Mouse (Mus musculus) spleen, embryonic (tissue): ENCODE measurements around the gene Cd36.

Experiments
- CTCF ChIA-PET: fragments of 350-600 bp; sonication (Branson Sonifier 250); formaldehyde crosslinking; loops from one replicate; lab custom pipeline; 2022; lab: Charles Lee

Gene Cd36

DNA sequence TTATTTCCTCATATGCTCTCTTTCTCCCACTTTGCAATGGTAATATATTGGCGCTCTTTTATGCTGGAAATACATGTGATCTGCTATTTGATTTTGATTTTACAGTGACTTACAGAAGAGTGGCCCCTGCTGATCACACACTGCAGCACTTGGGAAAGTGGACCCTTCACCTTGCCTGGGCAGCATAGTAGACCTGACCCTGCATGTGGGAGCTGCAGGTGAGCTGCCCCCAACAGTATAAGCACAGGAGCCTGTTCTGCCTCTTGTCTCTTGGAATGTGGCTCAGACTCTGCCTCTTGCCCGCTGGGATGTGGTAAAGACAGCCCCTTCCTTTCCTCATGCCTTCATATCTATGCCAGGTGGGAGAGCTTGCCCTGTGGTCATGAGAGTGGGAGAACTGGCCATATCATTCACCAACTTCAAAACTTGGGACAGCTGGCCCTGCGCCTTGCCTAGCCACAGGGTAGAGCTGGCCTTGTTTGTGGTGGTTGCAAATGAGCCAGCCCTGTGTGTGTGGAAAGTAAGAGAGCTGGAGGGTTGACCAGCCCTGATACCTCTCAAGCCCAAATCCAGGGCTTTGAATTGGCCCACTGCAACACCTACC lies 81.7 kb downstream of the Cd36 start:
- CTCF ChIA-PET = no interaction called here

DNA sequence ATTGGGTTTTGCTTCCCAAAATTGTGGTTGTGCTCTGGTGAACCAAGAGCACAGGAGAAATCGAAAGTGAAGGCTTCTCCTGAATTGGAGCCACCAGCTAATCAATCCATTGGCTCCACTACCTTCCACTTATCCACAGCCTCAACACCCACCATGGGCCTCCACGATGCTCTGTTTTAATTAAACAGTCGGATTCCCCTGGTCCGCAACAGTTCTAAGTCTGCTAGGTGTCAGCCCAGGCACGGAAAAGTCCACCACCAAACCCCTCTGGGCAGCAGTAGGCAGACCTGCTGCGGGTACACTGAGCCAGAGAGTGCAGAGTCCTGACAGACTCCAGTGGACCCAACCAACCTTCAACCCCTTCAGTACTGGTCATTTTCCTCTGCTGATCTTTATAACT lies 112.0 kb downstream of the Cd36 start:
- CTCF ChIA-PET = no interaction called here

DNA sequence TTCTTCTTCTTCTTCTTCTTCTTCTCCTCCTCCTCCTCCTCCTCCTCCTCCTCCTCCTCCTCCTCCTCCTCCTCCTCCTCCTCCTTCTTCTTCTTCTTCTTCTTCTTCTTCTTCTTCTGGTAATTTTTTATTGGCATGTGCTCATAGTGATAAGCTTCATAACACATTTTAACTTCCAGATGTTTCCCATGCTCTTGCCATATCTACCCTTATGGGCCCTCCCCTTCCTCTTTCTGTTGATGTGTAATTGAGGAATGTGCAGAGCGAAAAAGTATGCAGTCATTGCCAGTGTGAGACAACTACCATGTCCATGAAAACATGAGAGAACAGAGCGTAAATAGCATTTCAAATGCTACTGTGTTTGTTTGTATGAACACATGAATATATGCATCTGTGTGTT lies 118.3 kb downstream of the Cd36 start:
- CTCF ChIA-PET = no interaction called here

DNA sequence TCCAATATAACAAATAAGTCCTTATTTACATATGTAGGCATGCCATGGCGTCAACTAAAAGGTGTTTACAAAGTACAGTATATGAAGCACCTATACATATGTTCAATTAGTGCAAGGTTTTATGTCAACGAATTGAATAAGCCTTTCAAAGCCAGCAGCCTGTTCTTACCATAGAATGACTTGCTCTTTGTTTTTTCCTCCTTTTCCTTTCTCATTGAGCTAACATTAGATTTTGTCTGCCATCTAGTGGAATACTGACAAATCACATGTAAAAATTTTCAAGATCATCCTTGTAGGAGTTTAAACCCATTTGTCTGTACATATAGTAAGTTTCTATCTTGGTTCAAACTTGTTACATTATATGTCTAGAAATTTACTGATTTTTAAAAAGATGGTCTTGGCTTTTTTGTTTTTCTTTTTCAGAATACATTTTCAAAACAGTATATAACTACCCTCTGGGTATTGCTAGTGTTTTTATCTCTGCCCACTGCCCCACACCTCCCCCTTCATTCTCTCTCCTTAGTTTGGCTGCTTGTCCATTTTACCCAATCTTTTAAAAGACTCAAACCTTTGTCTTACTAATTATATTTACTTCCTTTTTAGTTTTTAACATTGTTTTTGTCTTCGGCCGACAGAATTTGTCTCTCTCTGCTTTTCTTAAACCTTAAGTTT lies 122.5 kb downstream of the Cd36 start:
- CTCF ChIA-PET = no interaction called here

DNA sequence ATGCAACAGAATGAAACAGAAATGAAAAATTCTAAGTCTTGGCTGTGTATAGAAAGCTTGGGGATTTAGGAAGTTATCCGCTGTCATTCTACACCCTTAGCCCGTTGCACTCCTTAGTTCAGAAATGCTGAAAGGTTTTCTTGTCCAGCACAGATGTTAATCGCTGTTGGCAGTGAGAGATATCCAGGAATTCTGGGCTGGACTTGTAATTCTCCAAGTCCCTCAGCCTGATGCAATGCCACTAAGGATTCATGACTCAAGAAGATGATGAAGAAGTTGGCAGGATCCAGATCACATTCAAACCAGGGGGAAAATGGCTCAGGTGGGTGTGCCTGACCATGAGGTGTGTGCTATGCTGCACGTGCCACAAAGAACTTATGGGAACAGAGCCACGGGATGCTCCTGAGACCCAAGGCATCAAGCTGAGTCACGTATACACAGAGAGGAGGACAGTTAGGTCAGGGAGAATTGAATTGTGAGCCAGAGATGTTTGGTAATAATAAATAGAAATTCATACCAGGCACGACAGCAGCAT lies 135.1 kb downstream of the Cd36 start:
- CTCF ChIA-PET = no interaction called here

DNA sequence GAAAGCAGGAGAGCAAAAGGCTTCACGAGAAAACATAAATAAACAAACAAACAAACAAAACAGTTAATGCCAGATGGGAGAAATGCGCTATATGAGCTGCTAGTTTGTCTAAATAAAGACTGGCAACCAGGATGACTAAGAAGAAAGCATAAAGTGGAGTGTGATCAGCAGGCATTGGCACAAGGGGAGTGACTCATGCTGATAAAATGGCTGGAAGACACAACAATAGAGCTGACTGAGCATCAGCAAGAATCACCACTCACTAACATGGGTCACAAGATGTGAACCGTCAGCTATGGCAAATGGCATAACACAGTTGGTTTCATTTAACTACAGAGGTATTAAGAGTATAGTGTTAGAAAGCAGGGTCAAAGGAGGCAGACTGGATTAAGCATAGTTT lies 140.3 kb downstream of the Cd36 start:
- CTCF ChIA-PET = no interaction called here

DNA sequence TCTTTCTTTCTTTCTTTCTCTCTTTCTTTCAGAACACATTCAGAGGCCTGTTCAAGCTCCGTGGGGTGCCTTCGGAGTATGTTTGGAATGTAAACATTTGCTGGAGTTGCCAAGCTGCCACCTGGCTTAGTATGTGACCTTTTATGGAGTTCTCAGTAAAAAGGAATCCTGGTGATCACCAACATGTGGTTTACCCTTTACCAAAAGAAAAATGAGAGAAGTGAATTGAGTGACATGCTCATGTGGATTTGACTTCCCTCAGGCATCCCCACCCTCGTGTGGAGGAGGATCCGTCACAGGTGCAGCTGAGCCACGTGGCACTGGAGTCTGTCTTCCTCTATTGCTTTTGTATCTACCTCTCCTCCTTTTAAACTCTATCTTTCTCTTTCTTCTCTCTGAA lies 141.5 kb downstream of the Cd36 start:
- CTCF ChIA-PET = no interaction called here

DNA sequence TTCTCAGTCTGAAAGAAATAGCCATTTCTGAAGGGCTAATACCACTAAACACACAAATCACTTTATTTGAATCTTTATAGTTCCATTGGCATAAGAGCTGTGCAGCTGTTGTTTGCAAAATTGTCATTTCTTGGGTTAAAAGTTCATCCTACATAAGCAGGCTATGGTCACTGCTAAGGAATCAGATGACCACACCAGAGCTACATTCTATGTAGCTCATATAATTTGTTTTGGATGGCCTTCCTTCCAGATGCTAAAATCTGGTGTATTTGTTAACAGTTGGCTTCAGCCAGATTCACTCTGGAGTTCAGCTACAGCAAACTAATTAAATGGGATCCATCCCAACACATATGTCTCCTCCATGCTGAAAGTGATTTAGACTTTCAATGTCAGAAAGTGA lies 142.1 kb downstream of the Cd36 start:
- CTCF ChIA-PET = interaction anchor here (0.6 kb wide), 1 partner anchor 750 kb away, joined by 3 read pairs; no protein-coding TSS in a partner anchor

DNA sequence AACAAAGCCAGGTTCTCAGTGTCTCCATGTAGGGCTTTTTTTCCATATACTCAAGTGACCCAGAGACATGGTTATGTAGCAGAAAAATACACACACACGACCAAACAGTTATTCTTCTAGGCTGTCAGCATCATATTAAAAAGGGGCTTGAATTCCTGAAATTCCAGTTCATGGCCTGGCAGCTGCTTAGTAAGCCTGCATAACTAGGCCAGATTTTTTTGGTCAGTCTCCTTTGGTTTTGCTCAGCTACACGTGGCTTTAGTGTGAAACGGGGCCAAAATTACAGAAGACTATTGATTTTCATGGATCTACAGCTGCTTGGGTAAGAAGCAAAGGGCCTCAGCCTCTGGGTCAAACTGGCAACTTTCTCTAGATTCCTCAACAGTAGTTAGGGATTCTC lies 148.8 kb downstream of the Cd36 start:
- CTCF ChIA-PET = no interaction called here
